Mouse (Mus musculus): ENCODE data around the gene Olfr1145.

Olfr1145 gene

GRCm38 (mm10) chr2:87809522-87809921 lies at the start of gene Olfr1145:
Gene Olfr1145 (plus strand): TSS chr2:87809822.
- DNase-seq, result no peak

DNA sequence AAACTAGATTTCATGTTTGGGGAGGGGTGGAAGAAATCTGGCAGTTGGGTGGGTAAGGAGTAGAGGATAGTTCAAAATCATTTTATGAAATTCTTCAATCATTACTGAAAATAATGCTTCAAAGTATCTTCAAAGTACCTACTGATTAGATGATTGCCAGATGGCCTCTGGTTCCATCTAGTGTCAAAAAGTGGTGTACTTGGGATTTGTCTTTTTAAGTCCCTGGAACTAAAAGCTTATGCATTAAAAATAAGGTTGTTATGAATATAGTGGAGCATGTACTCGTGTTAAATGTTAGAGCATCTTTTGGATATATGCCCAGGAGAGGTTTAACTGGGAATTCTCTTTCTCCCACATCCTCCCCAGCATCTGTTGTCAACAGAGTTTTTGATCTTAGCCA lies 33.5 kb upstream of the Olfr1145 start:
- DNase-seq, result no peak

GRCm38 (mm10) chr2:87779183-87779582 lies 30.4 kb upstream of the Olfr1145 start, which contains the start of gene Olfr152:
Gene Olfr152 (plus strand): TSS chr2:87779483.
- DNase-seq, result no peak

- DNase-seq, result no peak
Observed at GRCm38 (mm10) chr2:87800292-87800691, 9.3 kb upstream of the Olfr1145 start, which contains the start of gene Olfr1143. Gene Olfr1143 (plus strand): TSS chr2:87800592.

DNA sequence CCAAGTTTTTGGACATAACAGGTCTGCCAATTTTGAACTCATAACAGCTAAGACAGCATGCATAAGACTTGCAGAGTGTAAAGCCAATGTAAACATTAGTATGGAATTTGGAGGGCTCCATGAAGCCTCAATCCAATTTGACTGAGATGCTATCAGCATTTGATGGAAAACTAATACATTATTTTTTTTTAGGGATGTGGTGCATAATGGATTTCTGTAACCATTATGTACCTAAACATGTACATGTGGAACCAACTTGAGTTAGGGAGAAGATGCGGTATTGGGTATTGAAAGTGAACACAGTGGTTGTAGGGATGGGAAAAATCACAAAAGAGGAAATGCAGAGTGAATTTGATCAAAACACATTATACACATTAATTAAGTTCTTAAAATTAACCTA lies 20.6 kb downstream of the Olfr1145 start, which contains the start of gene Olfr1148:
Gene Olfr1148, plus strand, starts transcription at position 301 of the 400 bp plus-strand sequence.
- no peak for DNase-seq

- DNase-seq, result no peak
Observed at GRCm38 (mm10) chr2:87843693-87844092, 34.1 kb downstream of the Olfr1145 start, which contains the start of gene Olfr1150-ps1. Gene Olfr1150-ps1 (plus strand): TSS chr2:87843993.

DNA sequence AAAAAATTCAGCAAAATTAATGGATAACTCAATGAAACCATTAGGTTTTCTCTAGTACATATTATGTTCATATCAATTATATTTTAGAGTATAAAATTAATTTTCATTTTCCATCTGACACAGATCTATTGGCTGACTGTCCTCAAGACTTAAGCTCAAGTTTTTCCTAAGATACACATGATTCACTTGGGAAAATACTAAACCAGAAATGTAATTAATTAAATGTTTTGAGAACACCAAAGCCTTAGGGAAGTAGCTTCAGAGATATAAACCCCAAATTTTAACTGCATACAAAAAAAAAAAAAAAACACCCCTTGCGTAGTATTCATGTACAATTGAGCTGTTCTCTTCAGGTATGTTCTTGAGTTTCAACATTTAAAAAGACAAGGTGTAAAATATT lies 45.9 kb downstream of the Olfr1145 start, which contains the start of gene Olfr1151:
Gene Olfr1151, plus strand, starts transcription at position 301 of the 400 bp plus-strand sequence.
- no peak for DNase-seq
